Mouse (Mus musculus): ENCODE measurements around the gene Zswim4.

DNA sequence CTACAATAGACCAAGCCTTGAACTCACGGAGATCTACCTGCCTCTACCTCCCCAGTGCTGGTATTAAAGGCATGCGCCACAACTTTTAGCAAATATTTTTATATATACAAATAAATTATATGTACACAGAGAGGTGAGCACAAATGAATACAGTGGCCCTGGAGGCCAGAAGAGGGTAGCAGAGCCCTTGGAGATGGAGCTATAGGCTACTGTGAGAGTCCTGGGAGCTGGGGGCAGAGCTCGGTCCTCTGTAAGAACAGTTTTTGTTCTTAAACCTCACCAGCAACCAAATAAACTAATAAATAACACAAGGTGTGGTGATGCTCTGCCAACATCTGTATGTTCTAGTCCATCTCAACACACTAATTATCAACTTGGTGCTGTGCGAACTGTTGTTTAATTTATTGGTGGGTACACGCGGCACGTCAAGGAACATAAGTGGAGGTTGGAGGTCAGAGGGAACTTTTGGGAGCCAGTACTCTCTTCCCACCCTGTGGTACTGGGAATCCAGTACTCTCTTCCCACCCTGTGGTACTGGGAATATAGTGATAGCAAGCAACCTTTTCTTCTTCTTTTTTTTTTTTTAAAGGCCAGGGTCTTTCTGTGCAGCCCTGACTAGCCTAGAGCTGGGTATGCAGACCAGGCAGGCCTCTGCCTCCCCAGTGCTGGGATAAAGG is 46.5 kb downstream of the Zswim4 start:
- TF ChIP-seq CTCF (IDR thresholded peaks at IDR 0.05; ENCODE audit: low read depth, low read length) (no peak), POLR2A (IDR thresholded peaks at IDR 0.05; ENCODE audit: extremely low read depth, insufficient read depth, low read length) (no peak)

All from liver, adult 2 months (tissue).